Mouse (Mus musculus) thymus, postnatal 25 days (tissue): ENCODE results near the gene Psme2.
A peak's percentile ranks its signal among the peaks of the same experiment; 100 is the strongest.

Experiments
- DNase-seq: peaks from one replicate; pipeline ENCODE4 v3.0.0; 2022

The Psme2 gene

GRCm38 (mm10) chr14:55590748-55591330 is at the start of gene Psme2:
Gene Psme2 (minus strand): TSS chr14:55591113.
- peak; percentile 73 for DNase-seq

GRCm38 (mm10) chr14:55637795-55638194 is 46.9 kb upstream of the Psme2 start, which contains the start of gene Gm49378:
Gene Gm49378 (minus strand): TSS chr14:55637895.
- no peak for DNase-seq

GRCm38 (mm10) chr14:55635523-55636007 is 44.7 kb upstream of the Psme2 start, which contains the start of gene Ipo4:
Gene Ipo4 (minus strand): TSS chr14:55635957.
- peak; percentile 87 for DNase-seq

GRCm38 (mm10) chr14:55634874-55635522 is 44.1 kb upstream of the Psme2 start:
- no peak for DNase-seq

- DNase-seq, result peak; percentile 82
Observed at GRCm38 (mm10) chr14:55629312-55629711, 38.4 kb upstream of the Psme2 start.

- DNase-seq, result no peak
Observed at GRCm38 (mm10) chr14:55628077-55628827, 37.3 kb upstream of the Psme2 start.

- no peak for DNase-seq
Observed at GRCm38 (mm10) chr14:55618486-55619195, 27.7 kb upstream of the Psme2 start.

GRCm38 (mm10) chr14:55617822-55618221 is 26.9 kb upstream of the Psme2 start, which contains the start of gene Rec8:
Gene Rec8 (plus strand): TSS chr14:55618037.
- no peak for DNase-seq

- DNase-seq, result no peak
Observed at GRCm38 (mm10) chr14:55616844-55617243, 25.9 kb upstream of the Psme2 start.

GRCm38 (mm10) chr14:55615876-55616275 is 25.0 kb upstream of the Psme2 start:
- no peak for DNase-seq

GRCm38 (mm10) chr14:55614565-55615178 is 23.8 kb upstream of the Psme2 start:
- no peak for DNase-seq

- no peak for DNase-seq
Observed at GRCm38 (mm10) chr14:55613346-55613745, 22.4 kb upstream of the Psme2 start.

GRCm38 (mm10) chr14:55608339-55608738 is 17.4 kb upstream of the Psme2 start:
- DNase-seq, result no peak

- no peak for DNase-seq
Observed at GRCm38 (mm10) chr14:55605743-55606459, 15.0 kb upstream of the Psme2 start.

- no peak for DNase-seq
Observed at GRCm38 (mm10) chr14:55604823-55605222, 13.9 kb upstream of the Psme2 start.

- DNase-seq, result peak; percentile 97
Observed at GRCm38 (mm10) chr14:55603633-55604576, 13.0 kb upstream of the Psme2 start.

GRCm38 (mm10) chr14:55603271-55603632 is 12.3 kb upstream of the Psme2 start, which contains the start of gene Irf9:
Gene Irf9 (plus strand): TSS chr14:55603571.
- no peak for DNase-seq

GRCm38 (mm10) chr14:55598521-55599390 is 7.8 kb upstream of the Psme2 start:
- DNase-seq, result no peak

- no peak for DNase-seq
Observed at GRCm38 (mm10) chr14:55596036-55596690, 5.2 kb upstream of the Psme2 start.
